Mouse (Mus musculus): ENCODE measurements around the gene Avp. TPM values are rescaled to one million over a fixed set of nuclear protein-coding genes. Genes with fewer than 3 reads are reported as not detected.

Gene Avp
- 40.9 and 60.2 TPM in 2 replicates for polyA plus RNA-seq (2012; rRNA removed)

DNA sequence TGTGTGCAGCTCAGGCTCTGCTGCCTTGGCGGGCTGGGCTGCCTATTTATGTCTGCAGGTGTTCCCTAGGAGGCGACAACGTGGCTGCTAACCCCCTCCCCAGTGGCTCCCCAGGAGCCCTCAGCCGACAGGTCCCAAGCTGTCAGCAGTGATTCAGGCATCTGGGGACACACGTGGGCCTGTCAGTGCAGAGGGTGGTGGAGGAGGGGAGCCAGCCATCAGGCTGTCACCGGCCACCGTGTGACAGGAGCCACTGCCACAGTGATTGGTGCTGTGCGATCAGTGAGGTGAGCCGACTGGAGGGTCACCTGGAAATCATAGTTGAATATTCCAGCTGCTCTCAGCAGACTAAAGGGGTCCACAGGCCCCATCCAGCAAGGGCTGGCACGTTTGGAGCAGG is at the start of gene Avp:
Gene Avp (minus strand): TSS at position 3 of the 400 bp plus-strand sequence.

DNA sequence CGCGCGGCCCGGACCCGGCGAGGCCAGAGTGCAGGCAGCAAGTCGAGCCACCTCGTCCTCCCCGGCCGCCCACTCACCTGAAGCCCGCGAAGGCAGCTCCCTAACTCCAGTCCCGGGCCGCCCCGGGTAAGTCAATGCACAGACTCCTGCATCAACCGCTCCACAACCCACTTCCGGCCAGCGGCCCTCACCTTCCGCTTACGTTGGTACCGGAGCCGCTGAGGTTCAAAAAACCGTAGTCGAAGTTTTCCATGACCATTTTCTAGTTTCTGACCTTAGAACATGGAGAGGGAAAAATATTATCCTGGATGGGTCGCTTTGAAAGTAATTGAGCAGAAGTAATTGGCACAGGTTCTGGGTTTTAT is 47.5 kb upstream of the Avp start, which contains the start of the genes Fastkd5 and Ubox5:
Gene Fastkd5 (minus strand): TSS at position 189 of the 365 bp plus-strand sequence.
Gene Ubox5 (minus strand): TSS at position 200 of the 365 bp plus-strand sequence.

GRCm38 (mm10) chr2:130575873-130576272 is 6.5 kb downstream of the Avp start, which contains the start of gene Oxt:
Gene Oxt, plus strand, starts transcription at chr2:130576173.

GRCm38 (mm10) chr2:130563212-130564055 is 18.9 kb downstream of the Avp start, which contains the start of gene Mrps26:
Gene Mrps26, plus strand, starts transcription at chr2:130563742.

Other genes starting within 250 kb of the Avp start
- 18.4 and 21.4 TPM in 2 replicates for gene Cpxm1, start 185.0 kb downstream of the Avp start, polyA plus RNA-seq (2012; rRNA removed)
- 0.03 TPM in 1 of 2 replicates, not detected in the other for gene Gm28372, start 177.3 kb downstream of the Avp start, polyA plus RNA-seq (2012; rRNA removed)
- not detected in 2 replicates for gene 1700020A23Rik, start 177.3 kb downstream of the Avp start, polyA plus RNA-seq (2012; rRNA removed)
- gene Tmem239, start 176.1 kb downstream of the Avp start, polyA plus RNA-seq (2012; rRNA removed) = not detected in 2 replicates
- gene Vps16, start 158.2 kb downstream of the Avp start, polyA plus RNA-seq (2012; rRNA removed) = 139 TPM in 2 replicates
- 28.2 and 29.6 TPM in 2 replicates for gene Pced1a, start 157.9 kb downstream of the Avp start, polyA plus RNA-seq (2012; rRNA removed)
- gene Ptpra, start 132.3 kb downstream of the Avp start, polyA plus RNA-seq (2012; rRNA removed) = 154 and 156 TPM in 2 replicates
- gene Mrps26, start 18.8 kb downstream of the Avp start, polyA plus RNA-seq (2012; rRNA removed) = 76.3 and 83.1 TPM in 2 replicates
- gene Oxt, start 6.4 kb downstream of the Avp start, polyA plus RNA-seq (2012; rRNA removed) = 4.0 and 4.2 TPM in 2 replicates
- 4.5 and 4.9 TPM in 2 replicates for gene Fastkd5, start 47.5 kb upstream of the Avp start, polyA plus RNA-seq (2012; rRNA removed)
- 8.1 and 8.2 TPM in 2 replicates for gene Ubox5, start 47.5 kb upstream of the Avp start, polyA plus RNA-seq (2012; rRNA removed)
- 38.5 and 38.8 TPM in 2 replicates for gene Lzts3, start 60.2 kb upstream of the Avp start, polyA plus RNA-seq (2012; rRNA removed)
- gene Ddrgk1, start 82.1 kb upstream of the Avp start, polyA plus RNA-seq (2012; rRNA removed) = 56.4 and 63.3 TPM in 2 replicates
- 96.6 and 106 TPM in 2 replicates for gene Itpa, start 85.1 kb upstream of the Avp start, polyA plus RNA-seq (2012; rRNA removed)
- gene Slc4a11, start 115.0 kb upstream of the Avp start, polyA plus RNA-seq (2012; rRNA removed) = 1.0 and 1.1 TPM in 2 replicates

Data from central nervous system, embryonic 18 days (tissue).